Mouse (Mus musculus) MEL (cell line): ENCODE measurements around the gene Slc25a38.

Source experiments
- CTCF ChIP-seq, 3 experiments: IDR thresholded peaks in 2 of 3; conservative IDR thresholded peaks in 1 of 3; 2 replicates each; pipeline ENCODE4 v1.5.1; 2011 to 2012; ENCODE audit warnings: low read length in 3 of 3, low read depth in 2 of 3, mild to moderate bottlenecking in 2 of 3, improper control_type of control experiment in 1 of 3, inconsistent platforms in 1 of 3, mixed read lengths in 1 of 3, moderate library complexity in 1 of 3; ENCODE audit not compliant: control insufficient read depth in 1 of 3, insufficient read depth in 1 of 3, poor library complexity in 1 of 3, severe bottlenecking in 1 of 3
- HCFC1 ChIP-seq: IDR thresholded peaks from 2 replicates; pipeline ENCODE4 v1.6.1; 2012; ENCODE audit warnings: low read depth, mild to moderate bottlenecking, inconsistent platforms, low read length, improper control_type of control experiment, moderate library complexity
- KAT2A ChIP-seq: conservative IDR thresholded peaks from 2 replicates; pipeline ENCODE4 v1.6.1; 2012; ENCODE audit warnings: low read depth, low read length, improper control_type of control experiment, inconsistent platforms
- MEF2A ChIP-seq: IDR thresholded peaks from 2 replicates; pipeline ENCODE4 v1.6.1; 2014; ENCODE audit warnings: low read depth, mild to moderate bottlenecking, inconsistent platforms, low read length, improper control_type of control experiment; ENCODE audit not compliant: poor library complexity, insufficient replicate concordance, severe bottlenecking; ENCODE audit errors: extremely low read depth
- POLR2A ChIP-seq, 2 experiments: IDR thresholded peaks; 2 replicates each; pipeline ENCODE4 v1.6.1; 2011 to 2012; ENCODE audit warnings: low read length in 2 of 2, mild to moderate bottlenecking in 2 of 2, control low read depth in 1 of 2, improper control_type of control experiment in 1 of 2, low read depth in 1 of 2, moderate library complexity in 1 of 2; ENCODE audit not compliant: control insufficient read depth in 1 of 2, insufficient read depth in 1 of 2, poor library complexity in 1 of 2
- POLR2AphosphoS2 ChIP-seq: IDR thresholded peaks from 2 replicates; pipeline ENCODE4 v1.6.1; 2011; ENCODE audit warnings: low read length, improper control_type of control experiment
- RAD21 ChIP-seq: IDR thresholded peaks from 2 replicates; pipeline ENCODE4 v1.6.1; 2011; ENCODE audit warnings: mild to moderate bottlenecking, low read depth, low read length, improper control_type of control experiment
- TBP ChIP-seq: IDR thresholded peaks from 2 replicates; pipeline ENCODE4 v1.8.0; 2011; ENCODE audit warnings: low read depth, low read length, improper control_type of control experiment
- TCF12 ChIP-seq: IDR thresholded peaks from 2 replicates; pipeline ENCODE4 v1.6.1; 2014; ENCODE audit warnings: low read depth, mild to moderate bottlenecking, inconsistent platforms, low read length, improper control_type of control experiment, moderate library complexity
- ZMIZ1 ChIP-seq: IDR thresholded peaks from 2 replicates; pipeline ENCODE4 v1.6.1; 2012; ENCODE audit warnings: low read depth, mild to moderate bottlenecking, inconsistent platforms, low read length, improper control_type of control experiment, moderate library complexity
- ZNF384 ChIP-seq: IDR thresholded peaks from 2 replicates; pipeline ENCODE4 v1.6.1; 2012; ENCODE audit warnings: low read depth, mild to moderate bottlenecking, inconsistent platforms, low read length, improper control_type of control experiment

- TF ChIP-seq POLR2AphosphoS2, result no peak
- no peak for TF ChIP-seq POLR2A (IDR thresholded peaks at IDR 0.05; ENCODE audit: control insufficient read depth in 1 of 2, insufficient read depth in 1 of 2, low read depth in 1 of 2, low read length in 2 of 2, poor library complexity in 1 of 2)
- no peak for TF ChIP-seq MEF2A
- no peak for TF ChIP-seq KAT2A
- TF ChIP-seq ZMIZ1, result no peak
- no peak for TF ChIP-seq TCF12
- no peak for TF ChIP-seq HCFC1
- TF ChIP-seq CTCF (IDR thresholded peaks at IDR 0.05 in 2 of 3, conservative IDR thresholded peaks at IDR 0.05 in 1 of 3; ENCODE audit: control insufficient read depth in 1 of 3, insufficient read depth in 1 of 3, low read depth in 2 of 3, low read length in 3 of 3, poor library complexity in 1 of 3, severe bottlenecking in 1 of 3), result no peak
- TF ChIP-seq RAD21, result no peak
- TF ChIP-seq ZNF384, result no peak
- no peak for TF ChIP-seq TBP
These were observed 16.5 kb upstream of the Slc25a38 start for GRCm38 (mm10) chr9:120093701-120094100.
